Mouse (Mus musculus) intestine, embryonic 15.5 days (tissue): ENCODE results near the gene Krt32. TPM values are rescaled to one million over a fixed set of nuclear protein-coding genes. Genes with fewer than 3 reads are reported as not detected.

Source experiments
- ATAC-seq: fragments of 200-750 bp; cut with Nextera tagmentation; 2 replicates; pipeline ENCODE4 v1.8.0; 2017; ENCODE audit warnings: moderate TSS enrichment, moderate library complexity
- H3K27ac ChIP-seq: fragments of 300-500 bp; sonication (generic); 2 replicates; pipeline ENCODE4 v1.5.1; 2015; ENCODE audit warnings: mild to moderate bottlenecking, inconsistent platforms
- H3K27me3 ChIP-seq: fragments of 300-500 bp; sonication (generic); replicated peaks from 2 replicates; pipeline ENCODE4 v1.6.1; 2015; ENCODE audit warnings: inconsistent platforms
- H3K36me3 ChIP-seq: fragments of 300-500 bp; sonication (generic); 2 replicates; pipeline ENCODE4 v1.6.1; 2015; ENCODE audit warnings: inconsistent platforms
- H3K4me1 ChIP-seq: fragments of 300-500 bp; sonication (generic); replicated peaks from 2 replicates; pipeline ENCODE4 v1.6.1; 2015; ENCODE audit warnings: inconsistent platforms
- H3K4me2 ChIP-seq: fragments of 300-500 bp; sonication (generic); replicated peaks from 2 replicates; pipeline ENCODE4 v1.6.1; 2015; ENCODE audit warnings: mild to moderate bottlenecking, inconsistent platforms
- H3K4me3 ChIP-seq: fragments of 300-500 bp; sonication (generic); replicated peaks from 2 replicates; pipeline ENCODE4 v1.5.1; 2015; ENCODE audit warnings: inconsistent platforms
- H3K9ac ChIP-seq: fragments of 300-500 bp; sonication (generic); 2 replicates; pipeline ENCODE4 v1.6.1; 2015; ENCODE audit warnings: inconsistent platforms
- H3K9me3 ChIP-seq: fragments of 300-500 bp; sonication (generic); 2 replicates; pipeline ENCODE4 v1.6.1; 2016; ENCODE audit warnings: inconsistent platforms
- WGBS: fragments of 180-500 bp; shearing (Covaris S2); methylation state at CpG from one replicate; pipeline ENCODE4 v1.1.7; 2015; 5-methylcytosine and 5-hydroxymethylcytosine counted together
- polyA plus RNA-seq: library from polyadenylated mRNA; unstranded; fragments of >200 nt; fragmentation: Nextera tagmentation; extraction: Ambion mirVana; gene quantifications from 2 replicates; pipeline ENCODE4 v1.2.1, GENCODE M21; 2015

The Krt32 gene
- polyA plus RNA-seq, 1 experiment from 2014 or later = 0.11 TPM

DNA sequence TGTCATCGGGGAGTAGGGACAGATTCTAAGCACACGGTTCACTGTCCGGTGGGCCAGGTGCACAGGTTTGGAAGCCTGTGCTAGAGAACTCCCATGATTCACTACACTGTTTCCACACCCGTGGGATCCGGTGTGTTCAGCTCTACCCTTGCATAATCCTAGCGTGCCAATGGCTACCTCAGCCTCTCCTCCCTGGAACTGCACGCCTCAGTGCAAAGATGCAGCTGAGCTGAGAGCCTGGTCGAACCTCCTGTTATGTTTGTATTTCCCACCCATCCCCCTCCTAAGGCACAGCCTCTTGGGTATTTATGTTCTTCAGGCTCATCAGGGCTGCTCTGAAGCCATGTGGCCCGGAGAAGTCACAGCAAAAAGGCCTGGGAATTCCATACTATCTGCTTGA lies 9.8 kb upstream of the Krt32 start:
- Histone ChIP-seq H3K9me3 (no peaks in the 10 kb centered on the region), H3K4me3 (no peak overlapping the region), H3K4me2 (no peak overlapping the region), H3K27me3 (no peaks in the 10 kb centered on the region), H3K9ac (no peak overlapping the region), H3K36me3 (no peaks in the 10 kb centered on the region), H3K27ac (no peak overlapping the region), H3K4me1 (0 out of 2 replicates have a peak, but pooled peaks cover under 1% of the 10 kb centered on the region)
- WGBS = 60% methylated on average over 9 of the region's 9 CpGs
- no peak for ATAC-seq

DNA sequence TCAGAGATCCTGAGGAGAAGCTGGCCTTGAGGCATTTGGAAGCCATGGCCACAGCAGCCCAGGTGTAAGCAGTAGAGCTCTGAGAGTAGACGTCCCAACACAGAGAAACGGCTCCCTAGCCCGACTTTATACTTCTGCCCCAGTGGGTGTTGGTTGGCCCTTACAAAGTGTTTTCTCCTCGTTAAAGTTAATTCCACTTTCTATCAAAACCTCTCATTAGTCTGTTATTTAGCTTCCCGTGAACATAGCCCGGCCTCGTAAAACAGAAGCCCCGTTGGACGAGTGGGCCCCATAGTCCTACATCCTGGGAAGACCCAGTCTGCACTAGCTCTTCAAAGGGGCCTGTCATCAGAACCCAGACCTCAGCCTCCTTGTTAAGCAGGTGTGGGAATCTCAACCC lies 8.1 kb upstream of the Krt32 start, which contains the start of gene Krt35:
Krt35 (minus strand) TSS at position 101 of the 400 bp plus-strand sequence.
- Histone ChIP-seq H3K9me3 (no peaks in the 10 kb centered on the region), H3K36me3 (no peaks in the 10 kb centered on the region), H3K4me1 (no peaks in the 10 kb centered on the region), H3K27ac (no peak within 1 kb of the TSS), H3K9ac (no peak within 1 kb of the TSS), H3K27me3 (no peaks in the 10 kb centered on the region), H3K4me3 (no peak within 1 kb of the TSS), H3K4me2 (no peak within 1 kb of the TSS)
- no peak for ATAC-seq
- WGBS = 82% methylated on average over 9 of the region's 9 CpGs

DNA sequence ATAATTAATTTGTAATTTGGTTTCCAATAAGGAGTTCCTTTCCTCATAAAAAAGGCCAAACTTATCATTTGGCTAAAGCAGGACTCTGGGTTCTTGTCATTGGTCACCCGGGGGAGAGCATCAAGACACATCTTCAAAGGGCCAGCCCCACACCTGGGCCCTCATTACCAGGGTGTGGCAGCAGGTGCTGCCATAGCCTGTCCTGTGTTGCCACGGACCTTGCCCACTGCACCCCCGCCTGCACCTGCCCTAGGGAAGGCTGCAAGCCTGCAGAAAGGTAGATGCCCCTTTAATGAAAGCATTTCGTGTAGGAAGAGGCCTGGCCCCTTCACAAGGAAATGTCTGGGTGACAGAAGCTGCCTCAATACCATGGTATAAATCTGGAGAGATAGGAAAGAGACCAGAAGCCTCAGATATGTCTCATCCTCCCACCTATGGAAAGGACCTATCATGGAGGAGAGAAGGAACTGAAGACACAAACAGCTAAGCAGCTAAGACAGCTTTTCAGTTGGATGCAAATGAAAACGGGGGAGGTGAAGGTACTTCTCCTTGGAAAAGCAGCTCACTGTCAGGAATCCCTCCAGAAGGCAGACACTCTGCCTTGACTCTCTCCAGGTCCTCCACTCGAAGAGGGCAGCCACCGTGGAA lies 476 bp upstream of the Krt32 start:
- no peak overlapping the region for H3K27ac ChIP-seq
- 55% methylated on average over 7 of the region's 7 CpGs for WGBS
- ATAC-seq = peak; percentile 78

DNA sequence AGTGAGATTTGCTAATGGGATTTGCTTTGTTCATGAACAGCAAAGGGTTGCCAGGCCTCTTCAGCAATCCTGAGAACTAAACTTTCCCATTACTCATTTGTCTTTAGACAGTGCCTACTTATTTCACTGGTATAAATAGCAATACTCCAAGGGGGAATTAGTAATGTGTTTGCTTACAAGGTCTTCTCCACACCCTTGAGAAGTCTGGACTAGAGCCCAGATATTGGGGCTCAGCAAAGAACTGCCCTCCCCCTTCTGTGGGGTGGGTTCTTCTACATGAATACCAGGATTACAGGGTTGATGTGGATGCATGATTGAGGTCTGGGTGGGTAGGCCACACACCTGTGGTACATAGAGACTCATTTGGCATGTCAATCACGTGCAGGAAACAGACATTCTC lies 14.2 kb downstream of the Krt32 start:
- 78% methylated on average over 1 of the region's 1 CpGs for whole genome bisulfite sequencing
- no peaks in the 10 kb centered on the region for H3K9me3 ChIP-seq
- no peaks in the 10 kb centered on the region for H3K27me3 ChIP-seq
- no peak overlapping the region for H3K4me2 ChIP-seq
- H3K9ac ChIP-seq = no peak overlapping the region
- no peak overlapping the region for H3K27ac ChIP-seq
- ATAC-seq = no peak
- no peaks in the 10 kb centered on the region for H3K36me3 ChIP-seq
- no peaks in the 10 kb centered on the region for H3K4me1 ChIP-seq
- H3K4me3 ChIP-seq = no peak overlapping the region

More for the DNA sequence above, 476 bp upstream of the Krt32 start:
- no peak overlapping the region for H3K4me2 ChIP-seq
- no peaks in the 10 kb centered on the region for H3K36me3 ChIP-seq
- no peaks in the 10 kb centered on the region for H3K9me3 ChIP-seq
- no peak overlapping the region for H3K4me3 ChIP-seq
- no peak overlapping the region for H3K9ac ChIP-seq
- H3K27me3 ChIP-seq = no peaks in the 10 kb centered on the region
- H3K4me1 ChIP-seq = no peaks in the 10 kb centered on the region; the same call in 1 of the 2 replicates

DNA sequence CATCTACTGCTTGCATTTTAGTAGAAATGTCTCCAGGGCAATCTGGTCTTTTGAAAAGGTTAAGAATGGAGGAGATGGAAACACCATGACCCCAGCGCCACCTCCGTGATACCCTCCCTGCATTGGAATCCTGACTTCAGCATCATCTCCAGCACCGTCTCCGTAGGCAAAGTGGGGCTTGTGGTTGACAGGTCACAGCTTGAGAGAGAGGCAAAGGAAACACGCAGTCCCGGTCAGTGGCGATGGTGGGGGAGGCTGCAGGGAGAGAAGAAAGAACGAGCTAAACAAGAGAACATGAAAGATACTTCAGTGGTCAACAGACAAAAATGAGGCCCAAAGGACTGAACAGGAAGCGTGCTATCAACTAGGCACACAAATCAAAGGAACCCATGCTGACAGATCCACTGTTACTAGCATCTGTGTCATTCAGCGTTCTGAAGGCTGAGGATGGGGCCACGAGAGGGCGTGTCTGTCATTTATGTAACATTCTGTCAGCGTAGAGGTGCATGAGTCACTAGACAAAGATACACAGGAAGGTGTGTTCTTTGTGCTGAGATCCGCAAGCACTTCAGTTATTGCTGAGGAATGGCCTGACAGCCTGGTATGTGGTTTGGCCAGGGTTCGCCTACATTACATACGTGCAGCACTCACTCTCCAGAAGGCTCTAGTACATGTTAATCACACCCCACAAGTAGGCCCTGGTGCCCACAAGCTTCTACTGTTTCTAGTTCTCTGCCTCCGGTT lies 20.6 kb downstream of the Krt32 start:
- Histone ChIP-seq H3K9me3 (no peaks in the 10 kb centered on the region), H3K27me3 (no peaks in the 10 kb centered on the region), H3K4me1 (no peaks in the 10 kb centered on the region), H3K9ac (no peak overlapping the region), H3K4me3 (no peak overlapping the region), H3K36me3 (no peaks in the 10 kb centered on the region), H3K27ac (no peak overlapping the region), H3K4me2 (no peak overlapping the region)
- 64% methylated on average over 17 of the region's 17 CpGs for WGBS
- peak; percentile 89 for ATAC-seq

DNA sequence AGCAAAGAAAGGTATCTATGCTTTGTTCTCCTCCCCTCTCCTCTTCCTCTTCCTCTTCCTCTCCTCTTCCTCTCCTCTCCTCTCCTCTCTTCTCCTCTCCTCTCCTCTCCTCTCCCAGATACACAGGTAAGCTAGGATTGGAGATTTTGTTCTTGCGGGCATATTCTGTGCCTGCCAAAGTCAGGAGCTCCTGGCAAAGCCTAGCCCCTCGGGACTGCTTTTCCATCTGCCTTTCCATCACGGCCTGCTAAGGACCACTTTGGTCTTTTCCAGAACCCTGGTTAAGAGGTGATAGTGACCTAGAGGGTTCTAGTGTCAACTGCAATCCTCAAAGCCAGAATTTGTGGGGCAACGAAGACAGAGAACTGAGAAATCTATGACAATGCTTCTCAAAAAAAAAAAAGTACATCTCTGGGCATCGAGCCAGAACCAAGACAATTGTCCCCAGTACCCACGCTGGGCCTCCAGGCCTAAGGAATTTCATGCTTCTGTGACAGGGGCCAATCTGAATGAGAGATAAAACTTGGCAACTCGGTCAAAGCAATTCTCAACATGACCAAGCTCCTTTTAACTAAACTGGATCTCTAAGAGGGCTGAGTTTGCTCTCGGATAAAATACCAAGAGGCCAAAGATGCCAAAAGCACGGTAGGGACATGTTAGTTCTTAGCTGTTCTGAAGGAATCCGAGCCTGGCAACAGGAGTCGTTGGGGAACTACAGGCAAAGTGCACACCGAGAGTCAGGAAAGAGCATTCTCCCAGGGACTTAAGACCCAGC lies 21.6 kb downstream of the Krt32 start:
- no peak for ATAC-seq
- Histone ChIP-seq H3K9me3 (no peaks in the 10 kb centered on the region), H3K4me2 (no peak overlapping the region), H3K9ac (no peak overlapping the region), H3K4me3 (no peak overlapping the region), H3K27ac (no peak overlapping the region), H3K27me3 (no peaks in the 10 kb centered on the region), H3K36me3 (no peaks in the 10 kb centered on the region), H3K4me1 (no peaks in the 10 kb centered on the region)
- 77% methylated on average over 12 of the region's 12 CpGs for WGBS

DNA sequence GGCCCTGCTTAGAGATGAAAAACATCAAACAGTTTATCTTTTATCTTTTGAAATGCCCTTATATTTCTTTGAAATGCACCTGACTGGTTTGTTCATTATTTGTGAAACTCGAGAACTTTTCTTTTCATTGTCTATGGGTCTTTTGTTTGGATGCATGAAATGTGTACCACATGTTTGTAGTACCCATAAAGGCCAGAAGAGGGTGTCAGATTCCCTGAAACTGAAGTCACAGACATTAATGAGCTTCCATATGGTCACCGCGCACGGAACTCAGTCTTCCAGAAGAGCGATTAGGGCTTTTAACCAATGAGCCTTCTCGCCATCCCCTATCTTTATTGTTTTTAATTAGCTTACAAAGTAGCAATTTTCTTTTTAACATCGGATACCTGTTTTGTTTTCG lies 29.2 kb downstream of the Krt32 start:
- no peaks in the 10 kb centered on the region for H3K9me3 ChIP-seq
- 79% methylated on average over 8 of the region's 8 CpGs for WGBS
- H3K27ac ChIP-seq = no peak overlapping the region
- H3K36me3 ChIP-seq = no peaks in the 10 kb centered on the region
- H3K4me2 ChIP-seq = no peak overlapping the region
- H3K27me3 ChIP-seq = no peaks in the 10 kb centered on the region
- no peaks in the 10 kb centered on the region for H3K4me1 ChIP-seq
- ATAC-seq = no peak
- no peak overlapping the region for H3K9ac ChIP-seq
- H3K4me3 ChIP-seq = no peak overlapping the region

DNA sequence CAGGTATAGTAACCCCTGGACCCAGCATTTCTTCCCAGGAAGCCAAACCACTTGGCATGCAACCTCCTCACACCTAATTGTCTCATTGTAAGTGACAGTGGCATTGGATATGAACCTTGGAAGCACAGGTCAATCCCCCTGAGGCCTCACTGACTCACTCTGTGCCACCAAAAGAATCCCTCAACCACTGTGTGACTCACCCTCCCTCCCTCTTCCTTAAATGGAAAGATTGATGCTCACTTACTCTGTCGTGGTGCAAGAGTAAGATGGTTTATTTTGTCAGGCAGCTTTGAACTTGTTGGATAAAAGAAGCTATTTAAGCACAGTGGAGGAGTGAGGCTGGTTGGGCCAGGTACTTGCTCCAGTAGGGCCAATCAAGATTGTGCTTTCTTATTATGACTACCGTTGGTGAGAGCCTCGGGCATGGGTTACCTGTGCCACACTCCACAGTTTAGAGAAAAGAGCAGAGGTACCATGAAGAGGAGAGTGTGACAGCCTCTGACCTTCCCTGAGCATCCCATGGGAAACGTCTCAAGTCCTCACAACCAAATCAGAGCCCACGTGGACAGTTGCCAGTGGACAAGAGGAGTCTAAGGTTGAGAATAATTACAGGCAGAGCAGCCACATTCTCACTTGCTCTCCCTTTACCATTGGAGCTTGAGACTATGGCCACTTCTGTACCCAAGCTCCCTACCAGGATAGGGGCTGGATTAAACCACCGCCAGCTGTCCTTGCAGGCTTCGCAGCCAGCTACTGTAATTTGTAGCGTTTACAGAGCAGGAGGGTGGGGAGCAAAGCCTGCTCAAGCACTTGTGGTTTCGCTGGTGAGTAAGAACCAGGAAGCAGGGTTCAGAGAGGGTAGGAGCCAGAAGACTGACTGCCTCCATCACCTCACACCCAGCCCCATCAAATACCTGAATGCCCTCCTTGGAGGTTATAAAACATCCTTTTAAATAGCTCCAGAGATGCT lies 32.1 kb downstream of the Krt32 start:
- no peak for ATAC-seq
- H3K36me3 ChIP-seq = no peaks in the 10 kb centered on the region
- H3K4me3 ChIP-seq = no peak overlapping the region
- H3K4me2 ChIP-seq = no peak overlapping the region
- no peaks in the 10 kb centered on the region for H3K27me3 ChIP-seq
- no peaks in the 10 kb centered on the region for H3K9me3 ChIP-seq
- H3K4me1 ChIP-seq = no peaks in the 10 kb centered on the region
- H3K9ac ChIP-seq = no peak overlapping the region
- 59% methylated on average over 9 of the region's 9 CpGs for WGBS
- no peak overlapping the region for H3K27ac ChIP-seq

DNA sequence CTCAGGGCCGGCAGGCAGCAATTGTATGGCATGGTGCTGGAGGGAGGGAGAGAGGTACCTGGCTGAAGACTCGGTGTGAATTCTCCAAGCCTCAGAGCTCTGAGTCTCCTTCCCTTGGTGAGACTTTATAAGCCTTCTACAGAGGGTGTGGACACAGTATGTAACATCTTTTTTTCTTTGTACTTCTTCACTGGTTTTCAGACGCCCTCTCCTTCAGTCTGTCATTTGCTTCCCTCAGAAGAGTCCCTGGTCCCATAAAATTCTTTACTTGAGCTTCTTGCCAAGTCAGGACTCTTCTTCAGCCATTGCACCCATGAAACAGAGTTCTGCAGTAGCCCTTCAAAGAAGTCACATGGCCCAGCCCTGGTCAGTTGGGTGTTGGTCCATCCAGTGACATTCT lies 37.6 kb downstream of the Krt32 start, which contains the start of gene Krt31:
Krt31 (minus strand) TSS at position 101 of the 400 bp plus-strand sequence.
- ATAC-seq = no peak
- no peak within 1 kb of the TSS for H3K4me2 ChIP-seq
- 85% methylated on average over 3 of the region's 3 CpGs for WGBS
- no peaks in the 10 kb centered on the region for H3K36me3 ChIP-seq
- no peaks in the 10 kb centered on the region for H3K27me3 ChIP-seq
- no peak within 1 kb of the TSS for H3K4me3 ChIP-seq
- 0 out of 2 replicates have a peak, but pooled peaks cover 3% of the 10 kb centered on the region for H3K4me1 ChIP-seq
- no peak within 1 kb of the TSS for H3K9ac ChIP-seq
- no peak within 1 kb of the TSS for H3K27ac ChIP-seq
- H3K9me3 ChIP-seq = no peaks in the 10 kb centered on the region

DNA sequence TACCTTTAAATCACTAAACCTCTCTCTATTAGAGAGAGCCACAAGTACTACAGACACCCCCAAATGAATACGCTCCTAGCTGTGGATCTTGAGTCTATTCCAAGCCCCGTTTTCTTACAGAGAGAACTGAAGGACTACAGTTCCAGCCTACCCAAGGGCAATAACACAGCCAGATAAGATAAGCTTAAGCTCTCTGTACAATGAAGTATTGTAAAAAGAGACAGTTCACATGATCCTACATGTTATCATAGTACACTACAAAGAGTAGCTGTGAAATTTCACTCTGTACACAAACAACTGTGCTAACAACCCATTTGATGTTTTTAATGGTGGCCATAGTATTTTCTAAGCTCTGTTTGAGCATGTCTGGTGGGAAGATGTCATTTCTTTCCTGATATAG lies 40.8 kb downstream of the Krt32 start:
- H3K4me1 ChIP-seq = 0 out of 2 replicates have a peak, but pooled peaks cover 3% of the 10 kb centered on the region
- ATAC-seq = peak; percentile 78; the same call in 1 of the 2 replicates
- 67% methylated on average over 2 of the region's 2 CpGs for WGBS
- no peaks in the 10 kb centered on the region for H3K9me3 ChIP-seq
- H3K9ac ChIP-seq = no peak overlapping the region
- H3K4me2 ChIP-seq = no peak overlapping the region
- no peak overlapping the region for H3K27ac ChIP-seq
- H3K27me3 ChIP-seq = no peaks in the 10 kb centered on the region
- H3K4me3 ChIP-seq = no peak overlapping the region
- no peaks in the 10 kb centered on the region for H3K36me3 ChIP-seq

DNA sequence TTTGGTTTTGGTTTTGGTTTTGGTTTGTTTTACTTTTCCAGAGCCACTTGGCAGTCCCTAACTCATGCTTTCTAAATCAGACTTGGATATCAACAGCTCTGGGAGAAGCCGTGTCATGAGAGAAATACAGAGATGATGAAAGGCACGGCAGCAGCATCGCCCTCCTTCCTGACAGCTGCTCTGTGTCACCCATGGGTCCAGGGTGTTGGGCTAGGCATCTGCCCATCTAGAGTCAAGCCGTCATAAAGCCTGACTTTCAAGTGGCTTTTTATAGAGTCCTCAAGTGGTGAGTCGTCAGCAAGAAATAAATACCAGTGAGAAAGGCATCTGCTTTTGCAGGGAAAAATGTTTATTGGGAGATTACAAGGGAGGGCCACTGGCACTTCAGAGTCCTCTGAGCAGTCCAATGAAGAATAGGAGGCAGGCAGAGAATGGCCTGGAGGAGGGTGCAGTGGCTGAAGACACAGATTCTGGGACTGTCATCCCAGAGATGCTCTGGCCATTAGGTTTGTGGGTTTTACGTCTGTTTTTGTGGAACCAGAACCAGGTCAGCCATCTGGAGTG lies 41.6 kb downstream of the Krt32 start:
- ATAC-seq = no peak
- Histone ChIP-seq H3K9ac (no peak overlapping the region), H3K36me3 (no peaks in the 10 kb centered on the region), H3K4me3 (no peak overlapping the region), H3K9me3 (no peaks in the 10 kb centered on the region), H3K4me1 (0 out of 2 replicates have a peak, but pooled peaks cover 3% of the 10 kb centered on the region), H3K4me2 (no peak overlapping the region), H3K27me3 (no peaks in the 10 kb centered on the region), H3K27ac (no peak overlapping the region)
- WGBS = 56% methylated on average over 6 of the region's 6 CpGs
